Mouse (Mus musculus): Measurements from ENCODE around the gene Mical3.
"Not testable (repeated sequence)": the region's sequence is repeated elsewhere in the genome, so short reads cannot be mapped to it uniquely, and the experiment has no call there.

Gene Mical3

GRCm38 (mm10) chr6:120954241-120954640 is 176.6 kb downstream of the Mical3 start:
- no peak for DNase-seq

GRCm38 (mm10) chr6:120952475-120952874 is 178.3 kb downstream of the Mical3 start:
- DNase-seq: no peak

GRCm38 (mm10) chr6:120951311-120951710 is 179.5 kb downstream of the Mical3 start:
- no peak for DNase-seq

- DNase-seq: peak; percentile 42
These were observed 185.3 kb downstream of the Mical3 start for GRCm38 (mm10) chr6:120945510-120945909.

GRCm38 (mm10) chr6:120943964-120944363 is 186.8 kb downstream of the Mical3 start:
- no peak for DNase-seq

GRCm38 (mm10) chr6:120943551-120943950 is 187.2 kb downstream of the Mical3 start:
- DNase-seq: no peak

- no peak for DNase-seq
These were observed 187.7 kb downstream of the Mical3 start for GRCm38 (mm10) chr6:120943079-120943478.

- peak; percentile 62 for DNase-seq
These were observed 189.2 kb downstream of the Mical3 start for GRCm38 (mm10) chr6:120941575-120941974.

- peak; percentile 79 for DNase-seq
These were observed 189.7 kb downstream of the Mical3 start for GRCm38 (mm10) chr6:120941084-120941481.

- peak; percentile 48 for DNase-seq
These were observed 190.2 kb downstream of the Mical3 start for GRCm38 (mm10) chr6:120940446-120941083.

- no peak for DNase-seq
These were observed 191.0 kb downstream of the Mical3 start for GRCm38 (mm10) chr6:120939783-120940182.

- no peak for DNase-seq
These were observed 191.9 kb downstream of the Mical3 start for GRCm38 (mm10) chr6:120938763-120939450.

- DNase-seq: no peak
These were observed 192.7 kb downstream of the Mical3 start for GRCm38 (mm10) chr6:120937999-120938608.

- no peak for DNase-seq
These were observed 193.6 kb downstream of the Mical3 start for GRCm38 (mm10) chr6:120937104-120937617.

- DNase-seq: no peak
These were observed 196.6 kb downstream of the Mical3 start for GRCm38 (mm10) chr6:120934176-120934575.

- no peak for DNase-seq
These were observed 197.1 kb downstream of the Mical3 start for GRCm38 (mm10) chr6:120933670-120934069.

- DNase-seq: no peak
These were observed 198.2 kb downstream of the Mical3 start for GRCm38 (mm10) chr6:120932597-120932996.

- DNase-seq: no peak
These were observed 200.1 kb downstream of the Mical3 start for GRCm38 (mm10) chr6:120930450-120931306.

GRCm38 (mm10) chr6:120929421-120929820 is 201.4 kb downstream of the Mical3 start:
- no peak for DNase-seq

- peak; percentile 75 for DNase-seq
These were observed 203.0 kb downstream of the Mical3 start for GRCm38 (mm10) chr6:120927765-120928164.

GRCm38 (mm10) chr6:120926880-120927279 is 203.9 kb downstream of the Mical3 start:
- DNase-seq: no peak

- DNase-seq: not testable (repeated sequence)
These were observed 205.9 kb downstream of the Mical3 start for GRCm38 (mm10) chr6:120924791-120925321.

GRCm38 (mm10) chr6:120917975-120918374 is 212.8 kb downstream of the Mical3 start:
- DNase-seq: no peak

Measured in kidney, adult 11 months (tissue).